Mouse (Mus musculus) MEL-GATA-1-ER (cell line): ENCODE measurements at regions not wholly inside any gene's neighbourhood (a gene's known extent, or its start where the extent isn't known, plus 50 kb on each side); places are given as distances from the start of the nearest gene placed in this dataset.

Experiments
- DNase-seq: peaks from one replicate; pipeline ENCODE4 v3.0.0-alpha.2; 2012; ENCODE audit warnings: low read depth; ENCODE audit errors: extremely low read depth

- no peak for DNase-seq
These were observed 535.3 kb upstream of the Adgrl3 start for GRCm38 (mm10) chr5:80484676-80485075.

- no peak for DNase-seq
These were observed 531.6 kb upstream of the Adgrl3 start for GRCm38 (mm10) chr5:80488332-80488731.

- peak; percentile 6 for DNase-seq
These were observed 511.3 kb upstream of the Adgrl3 start for GRCm38 (mm10) chr5:80508672-80509071.

- DNase-seq: no peak
These were observed 479.9 kb upstream of the Adgrl3 start for GRCm38 (mm10) chr5:80539997-80540396.

- no peak for DNase-seq
These were observed 468.3 kb upstream of the Adgrl3 start for GRCm38 (mm10) chr5:80551673-80552072.

- no peak for DNase-seq
These were observed 441.2 kb upstream of the Adgrl3 start for GRCm38 (mm10) chr5:80578741-80579140.

- DNase-seq: no peak
These were observed 408.4 kb upstream of the Adgrl3 start for GRCm38 (mm10) chr5:80611571-80611970.

GRCm38 (mm10) chr5:80627225-80627624, 392.7 kb upstream of the Adgrl3 start:
- DNase-seq: no peak

GRCm38 (mm10) chr5:80659043-80659442, 360.9 kb upstream of the Adgrl3 start:
- no peak for DNase-seq

- no peak for DNase-seq
These were observed 360.4 kb upstream of the Adgrl3 start for GRCm38 (mm10) chr5:80659530-80659929.

GRCm38 (mm10) chr5:80670258-80670947, 349.5 kb upstream of the Adgrl3 start:
- no peak for DNase-seq

- DNase-seq: no peak
These were observed 336.5 kb upstream of the Adgrl3 start for GRCm38 (mm10) chr5:80683431-80683830.

- DNase-seq: no peak
These were observed 319.1 kb upstream of the Adgrl3 start for GRCm38 (mm10) chr5:80700848-80701247.

GRCm38 (mm10) chr5:80704732-80705131, 315.2 kb upstream of the Adgrl3 start:
- DNase-seq: no peak

- DNase-seq: no peak
These were observed 313.3 kb upstream of the Adgrl3 start for GRCm38 (mm10) chr5:80706645-80707056.
